Mouse (Mus musculus): ENCODE data around the gene Snx7.

DNA sequence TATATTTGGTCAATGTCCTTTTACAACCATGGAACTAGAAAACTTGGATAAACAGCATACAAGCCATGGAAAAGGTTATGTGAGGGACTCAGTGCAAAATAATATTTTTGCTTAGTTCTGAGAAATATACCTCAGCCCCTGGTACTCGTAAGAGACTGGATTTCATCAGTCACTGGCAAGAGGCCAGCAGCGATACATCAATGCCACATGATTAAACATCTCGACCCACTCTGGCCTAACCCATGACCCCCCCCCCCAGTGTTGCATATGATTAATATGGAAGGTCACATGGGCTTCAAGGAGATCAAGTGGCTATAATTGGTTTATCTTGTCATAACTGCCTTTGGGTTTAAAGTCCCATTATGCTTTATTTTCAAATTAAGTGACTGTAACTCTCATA is 46.7 kb upstream of the Snx7 start:
- TF ChIP-seq CTCF (IDR thresholded peaks at IDR 0.05; ENCODE audit: extremely low read depth, insufficient read depth, insufficient read length, insufficient replicate concordance) (no peak), POLR2A (IDR thresholded peaks at IDR 0.05; ENCODE audit: low read depth, low read length) (no peak)
